Mouse (Mus musculus) C2C12 (cell line): Measurements from ENCODE around the gene Fam126a. TPM values are rescaled to one million over a fixed set of nuclear protein-coding genes. Genes with fewer than 3 reads are reported as not detected.

Experiments used
- H3K27me3 ChIP-seq: one replicate; pipeline ENCODE4 v1.6.1; 2011; ENCODE audit not compliant: control insufficient read depth, insufficient read depth, insufficient read length
- H3K36me3 ChIP-seq: one replicate; pipeline ENCODE4 v1.6.1; 2011; ENCODE audit not compliant: control insufficient read depth, insufficient read depth
- H3K4me3 ChIP-seq: one replicate; pipeline ENCODE4 v1.5.1; 2011; ENCODE audit warnings: mild to moderate bottlenecking, control low read depth; ENCODE audit not compliant: poor library complexity, insufficient read depth, severe bottlenecking
- H3K79me2 ChIP-seq: one replicate; pipeline ENCODE4 v1.6.1; 2011; ENCODE audit not compliant: control insufficient read depth, insufficient read depth
- H3K79me3 ChIP-seq: one replicate; pipeline ENCODE4 v1.6.1; 2011; ENCODE audit warnings: low read depth, control low read depth
- H3ac ChIP-seq: one replicate; pipeline ENCODE3; 2011; ENCODE audit warnings: low read depth; ENCODE audit not compliant: control insufficient read depth, insufficient read length
- CEBPB ChIP-seq: IDR thresholded peaks from one replicate; pipeline ENCODE4 v1.6.1; 2011; ENCODE audit warnings: low read depth, mild to moderate bottlenecking, control low read depth, moderate library complexity
- CTCF ChIP-seq: IDR thresholded peaks from one replicate; pipeline ENCODE4 v1.5.1; 2011; ENCODE audit not compliant: control insufficient read depth, insufficient read depth, insufficient read length
- FOSL1 ChIP-seq: IDR thresholded peaks from one replicate; pipeline ENCODE4 v1.8.0; 2011; ENCODE audit warnings: mild to moderate bottlenecking, low read length; ENCODE audit not compliant: poor library complexity, insufficient read depth, severe bottlenecking
- MAX ChIP-seq: IDR thresholded peaks from one replicate; pipeline ENCODE4 v1.6.1; 2011; ENCODE audit warnings: mild to moderate bottlenecking, control low read depth
- MYOD1 ChIP-seq: IDR thresholded peaks from one replicate; pipeline ENCODE4 v1.6.1; 2011; ENCODE audit warnings: low read depth; ENCODE audit not compliant: control insufficient read depth, insufficient read length
- MYOG ChIP-seq: IDR thresholded peaks from one replicate; pipeline ENCODE4 v1.6.1; 2011; ENCODE audit not compliant: control insufficient read depth, insufficient read length; ENCODE audit errors: extremely low read depth
- USF1 ChIP-seq: IDR thresholded peaks from one replicate; pipeline ENCODE4 v1.6.1; 2011; ENCODE audit warnings: low read depth, mild to moderate bottlenecking, control low read depth, moderate library complexity
- polyA plus RNA-seq: library from polyadenylated mRNA; unstranded; fragments of >200 nt; fragmentation: generic; extraction: Trizol; gene quantifications from one replicate; pipeline ENCODE4 v1.2.1, GENCODE M21; 2012; ENCODE audit warnings: missing spikeins

Gene Fam126a
- polyA plus RNA-seq, 1 experiment: 10.1 TPM

DNA sequence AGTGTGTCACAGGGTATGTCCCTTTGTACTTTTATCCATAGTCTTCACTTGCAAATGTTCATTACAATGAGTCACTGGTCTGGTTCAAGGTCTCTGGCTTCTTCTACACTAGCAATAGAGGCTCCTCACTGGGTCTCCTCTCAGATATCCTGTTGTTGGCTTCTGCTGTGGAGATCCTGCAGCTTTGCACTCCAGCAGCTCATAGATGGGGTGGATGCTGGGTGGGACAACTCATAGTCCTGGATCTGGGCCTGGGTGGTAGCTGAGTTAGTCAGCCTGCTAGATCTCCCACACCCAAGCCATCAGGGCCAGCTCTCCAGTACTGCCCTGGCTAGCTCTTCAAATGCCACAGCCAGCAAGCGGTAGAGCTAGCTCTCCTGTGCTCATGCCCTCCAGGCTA is 48.4 kb downstream of the Fam126a start:
- H3K36me3 ChIP-seq: peaks cover 8% of the 10 kb centered on the region
- H3K79me2 ChIP-seq: no peaks in the 10 kb centered on the region
- H3K79me3 ChIP-seq: no peaks in the 10 kb centered on the region
- H3ac ChIP-seq: no peak overlapping the region
- H3K27me3 ChIP-seq: no peaks in the 10 kb centered on the region
- H3K4me3 ChIP-seq: no peak overlapping the region
- no peak for TF ChIP-seq CEBPB

DNA sequence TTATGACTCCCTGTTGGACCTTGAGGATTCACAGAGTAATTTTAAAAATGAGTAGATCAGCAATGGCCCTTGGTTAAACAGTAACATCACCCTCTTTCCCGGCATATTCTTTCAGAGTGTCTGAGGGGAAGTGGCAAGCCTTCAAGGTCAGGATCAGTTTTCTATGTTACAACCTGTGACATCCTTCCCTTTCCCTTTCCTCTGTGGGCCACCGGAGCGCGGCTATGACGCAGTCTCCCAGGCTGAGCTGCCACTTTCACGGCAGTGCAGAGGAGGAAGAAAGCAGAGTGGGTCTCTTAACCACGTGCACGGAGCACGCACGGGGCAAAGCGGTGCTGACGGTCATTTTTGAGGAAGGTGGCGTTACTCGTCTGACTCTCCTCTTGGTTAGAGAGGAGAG is 52.0 kb downstream of the Fam126a start:
- no peaks in the 10 kb centered on the region for H3K79me2 ChIP-seq
- no peaks in the 10 kb centered on the region for H3K79me3 ChIP-seq
- H3K27me3 ChIP-seq: no peaks in the 10 kb centered on the region
- H3ac ChIP-seq: no peak overlapping the region
- no peak overlapping the region for H3K4me3 ChIP-seq
- peaks cover 8% of the 10 kb centered on the region for H3K36me3 ChIP-seq
- no peak for TF ChIP-seq MAX
- TF ChIP-seq FOSL1: no peak
- no peak for TF ChIP-seq CTCF
- TF ChIP-seq MYOD1: no peak
- no peak for TF ChIP-seq CEBPB
- no peak for TF ChIP-seq MYOG
- TF ChIP-seq USF1: no peak

DNA sequence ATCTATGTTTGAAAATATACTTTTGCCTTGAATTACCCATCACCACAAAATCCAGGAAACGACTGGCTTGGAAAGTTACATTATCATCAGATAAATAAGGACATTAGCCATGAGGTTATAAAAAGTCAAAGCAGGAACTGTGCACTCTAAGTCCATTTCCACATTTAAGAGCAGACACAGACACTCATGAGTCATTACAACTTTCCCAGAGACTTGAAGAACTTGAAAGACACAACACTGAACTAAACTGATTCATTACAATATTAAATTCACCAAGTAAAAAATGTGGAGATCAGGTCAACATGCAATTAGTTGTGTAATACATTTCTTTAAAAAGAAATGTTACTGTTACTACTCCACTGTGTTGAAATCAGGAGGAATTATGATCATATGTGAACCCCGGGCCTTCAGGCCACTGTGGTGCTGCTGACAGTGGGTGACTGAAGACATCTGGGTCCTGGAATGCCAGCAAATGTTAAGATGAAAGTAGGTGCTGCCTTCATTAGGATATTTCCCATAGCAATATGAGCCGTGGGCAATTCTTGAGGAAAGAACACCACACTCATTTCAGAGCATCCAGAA is 55.4 kb downstream of the Fam126a start:
- H3ac ChIP-seq: no peak overlapping the region
- H3K4me3 ChIP-seq: no peak overlapping the region
- no peaks in the 10 kb centered on the region for H3K27me3 ChIP-seq
- TF ChIP-seq USF1 (no peak), CTCF (no peak), MYOG (no peak), CEBPB (no peak), MYOD1 (no peak), FOSL1 (no peak), MAX (no peak)
- no peaks in the 10 kb centered on the region for H3K79me3 ChIP-seq
- no peaks in the 10 kb centered on the region for H3K79me2 ChIP-seq
- H3K36me3 ChIP-seq: peaks cover 4% of the 10 kb centered on the region

DNA sequence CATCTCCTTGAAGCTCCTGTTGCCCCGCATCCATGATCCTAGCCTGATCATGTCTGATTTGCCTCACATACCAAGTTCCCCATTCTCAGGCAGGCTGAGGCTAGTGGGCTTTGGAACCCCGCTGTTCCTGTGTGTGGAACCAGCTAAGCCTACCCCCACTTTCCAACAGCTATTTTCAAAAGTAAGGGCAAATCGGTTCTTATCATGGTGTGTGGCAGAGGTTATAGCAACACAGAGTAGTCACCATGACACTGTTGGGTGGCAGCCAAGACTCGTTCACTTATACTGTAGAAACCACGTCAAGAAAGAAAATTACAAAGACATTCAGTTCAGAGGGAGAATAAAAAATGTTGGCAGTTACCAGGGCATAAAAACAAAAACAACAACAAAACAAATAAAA is 62.8 kb downstream of the Fam126a start:
- no peaks in the 10 kb centered on the region for H3K79me2 ChIP-seq
- H3K27me3 ChIP-seq: no peaks in the 10 kb centered on the region
- no peaks in the 10 kb centered on the region for H3K79me3 ChIP-seq
- H3K4me3 ChIP-seq: no peak overlapping the region
- no peaks in the 10 kb centered on the region for H3K36me3 ChIP-seq
- TF ChIP-seq CEBPB (no peak), MYOD1 (no peak), MAX (no peak), CTCF (no peak), MYOG (no peak), FOSL1 (no peak), USF1 (no peak)
- no peak overlapping the region for H3ac ChIP-seq

DNA sequence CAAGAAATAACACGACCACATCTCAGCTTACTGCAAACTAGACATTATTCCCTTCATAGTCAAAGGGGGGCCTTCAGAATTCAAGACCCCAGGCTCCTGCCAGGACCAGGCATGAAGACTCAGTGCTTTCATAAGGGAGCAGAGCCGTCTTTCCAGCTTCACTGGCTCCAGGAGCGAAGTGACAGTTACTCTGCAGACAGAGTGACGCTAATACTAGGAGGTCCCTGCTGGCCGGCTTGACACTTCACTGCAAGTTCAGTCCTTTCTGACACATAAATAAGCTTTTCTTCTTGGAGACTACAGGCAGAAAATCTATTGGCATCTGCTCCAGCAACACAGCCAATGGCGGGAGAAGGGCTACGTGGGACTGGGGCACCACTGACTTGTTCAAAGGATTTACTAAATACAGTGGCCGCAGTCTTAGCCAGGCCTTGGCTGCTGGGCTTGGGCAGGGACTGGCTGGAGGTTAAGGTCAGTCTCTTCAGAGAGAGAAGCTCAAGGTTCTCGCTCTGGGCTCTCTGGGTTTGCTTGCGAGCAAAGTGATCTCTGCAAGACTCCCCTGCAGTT is 65.8 kb downstream of the Fam126a start:
- H3K4me3 ChIP-seq: no peak overlapping the region
- no peaks in the 10 kb centered on the region for H3K79me2 ChIP-seq
- no peak overlapping the region for H3ac ChIP-seq
- no peaks in the 10 kb centered on the region for H3K27me3 ChIP-seq
- no peaks in the 10 kb centered on the region for H3K79me3 ChIP-seq
- H3K36me3 ChIP-seq: no peaks in the 10 kb centered on the region
- TF ChIP-seq MYOD1 (no peak), CEBPB (no peak)

DNA sequence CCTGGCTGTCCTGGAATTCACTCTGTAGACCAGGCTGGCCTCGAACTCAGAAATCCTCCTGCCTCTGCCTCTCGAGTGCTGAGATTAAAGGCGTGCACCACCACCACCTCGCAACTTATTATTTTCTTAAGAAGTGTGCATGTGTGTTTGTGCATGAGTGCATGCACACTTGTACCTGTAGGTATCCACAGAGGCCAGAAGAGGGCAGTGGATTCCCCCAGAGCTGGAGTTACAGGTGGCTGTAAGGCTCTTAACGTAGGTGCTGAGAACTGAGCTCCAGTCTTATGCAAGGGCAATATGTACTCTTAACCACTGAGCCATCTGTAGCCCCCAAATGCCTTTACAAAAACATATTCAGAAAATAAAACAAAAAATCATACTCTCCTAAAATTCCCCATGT is 77.4 kb downstream of the Fam126a start:
- no peaks in the 10 kb centered on the region for H3K79me3 ChIP-seq
- H3K79me2 ChIP-seq: no peaks in the 10 kb centered on the region
- no peak overlapping the region for H3K4me3 ChIP-seq
- no peaks in the 10 kb centered on the region for H3K27me3 ChIP-seq
- H3K36me3 ChIP-seq: no peaks in the 10 kb centered on the region
- no peak overlapping the region for H3ac ChIP-seq
- TF ChIP-seq USF1: no peak
- no peak for TF ChIP-seq MYOD1
- no peak for TF ChIP-seq FOSL1
- no peak for TF ChIP-seq CEBPB
- TF ChIP-seq MYOG: no peak
- no peak for TF ChIP-seq MAX
- no peak for TF ChIP-seq CTCF
